Mouse (Mus musculus): ENCODE data around the gene Exoc4. TPM values are rescaled to one million over a fixed set of nuclear protein-coding genes. Genes with fewer than 3 reads are reported as not detected.
A peak's percentile ranks its signal among the peaks of the same experiment; 100 is the strongest.

The Exoc4 gene
- polyA plus RNA-seq, 1 experiment from 2014 or later, result 11.7 TPM

DNA sequence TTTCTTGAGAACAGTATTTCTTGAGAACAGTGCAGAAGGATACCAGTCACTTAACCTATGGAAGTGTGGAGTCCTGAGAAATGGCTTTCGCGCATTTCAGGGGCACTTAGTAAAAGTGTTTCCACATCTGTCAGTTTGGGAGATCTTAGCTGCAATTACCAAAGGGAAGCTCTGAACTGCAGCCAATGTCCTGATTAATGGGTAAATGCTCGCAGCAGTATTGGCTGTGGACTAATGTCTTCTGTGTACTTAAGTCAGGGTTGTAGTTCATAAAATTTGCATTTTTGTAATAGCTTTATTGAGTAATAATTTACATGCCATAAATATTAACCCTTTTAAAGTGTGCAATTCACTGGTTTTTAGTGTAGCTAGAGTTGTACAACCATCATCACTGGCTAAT lies 709.4 kb downstream of the Exoc4 start:
- no peak overlapping the region for H3K27ac ChIP-seq (ENCODE audit: low read length)
- H3K9ac ChIP-seq (replicated peaks; ENCODE audit: low read depth), result no peak overlapping the region
- H3K4me2 ChIP-seq (replicated peaks; ENCODE audit: low read depth, low read length), result no peak overlapping the region
- H3K4me3 ChIP-seq (ENCODE audit: low read depth, low read length), result no peak overlapping the region
- no peaks in the 10 kb centered on the region for H3K4me1 ChIP-seq (ENCODE audit: insufficient read depth, low read depth, low read length)
- no peaks in the 10 kb centered on the region for H3K27me3 ChIP-seq (replicated peaks; ENCODE audit: insufficient read depth, low read length)
- DNase-seq (ENCODE audit: low spot score) (peak; percentile 52), ATAC-seq (peak; percentile 28; the same call in 1 of the 2 replicates)
- H3K36me3 ChIP-seq (ENCODE audit: insufficient read depth, low read length), result no peaks in the 10 kb centered on the region
- no peak for TF ChIP-seq EP300 (IDR thresholded peaks at IDR 0.05)
- TF ChIP-seq CTCF (IDR thresholded peaks at IDR 0.05), result no peak
- no peaks in the 10 kb centered on the region for H3K9me3 ChIP-seq (ENCODE audit: low read length)
- 53% methylated on average over 3 of the region's 3 CpGs for WGBS

DNA sequence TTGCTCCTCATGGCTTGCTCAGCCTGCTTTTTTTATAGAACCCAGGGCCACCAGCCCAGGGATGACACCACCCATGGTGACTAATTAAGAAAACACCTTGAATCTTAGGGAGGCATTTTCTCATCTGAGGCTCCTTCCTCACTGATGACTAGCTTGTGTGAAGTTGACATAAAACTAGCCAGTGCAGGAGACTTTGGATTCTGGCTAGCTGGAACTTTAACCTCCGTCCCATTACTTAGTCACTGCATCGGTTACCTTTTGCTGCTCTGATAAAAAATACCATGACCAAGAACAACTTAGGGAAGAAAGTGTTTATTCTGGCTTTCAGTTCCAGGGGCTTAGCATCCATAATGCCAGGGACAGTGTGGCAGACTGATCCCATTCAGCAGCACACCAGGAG lies 711.9 kb downstream of the Exoc4 start:
- no peaks in the 10 kb centered on the region for H3K9me3 ChIP-seq (ENCODE audit: low read length)
- ATAC-seq (no peak), DNase-seq (ENCODE audit: low spot score) (no peak)
- H3K27me3 ChIP-seq (replicated peaks; ENCODE audit: insufficient read depth, low read length), result no peaks in the 10 kb centered on the region
- 90% methylated on average over 2 of the region's 2 CpGs for WGBS
- H3K27ac ChIP-seq (ENCODE audit: low read length), result no peak overlapping the region
- H3K4me3 ChIP-seq (ENCODE audit: low read depth, low read length), result no peak overlapping the region
- H3K4me2 ChIP-seq (replicated peaks; ENCODE audit: low read depth, low read length), result no peak overlapping the region
- H3K9ac ChIP-seq (replicated peaks; ENCODE audit: low read depth), result no peak overlapping the region
- no peaks in the 10 kb centered on the region for H3K36me3 ChIP-seq (ENCODE audit: insufficient read depth, low read length)
- TF ChIP-seq CTCF (IDR thresholded peaks at IDR 0.05) (no peak), EP300 (IDR thresholded peaks at IDR 0.05) (no peak)
- H3K4me1 ChIP-seq (ENCODE audit: insufficient read depth, low read depth, low read length), result no peaks in the 10 kb centered on the region

DNA sequence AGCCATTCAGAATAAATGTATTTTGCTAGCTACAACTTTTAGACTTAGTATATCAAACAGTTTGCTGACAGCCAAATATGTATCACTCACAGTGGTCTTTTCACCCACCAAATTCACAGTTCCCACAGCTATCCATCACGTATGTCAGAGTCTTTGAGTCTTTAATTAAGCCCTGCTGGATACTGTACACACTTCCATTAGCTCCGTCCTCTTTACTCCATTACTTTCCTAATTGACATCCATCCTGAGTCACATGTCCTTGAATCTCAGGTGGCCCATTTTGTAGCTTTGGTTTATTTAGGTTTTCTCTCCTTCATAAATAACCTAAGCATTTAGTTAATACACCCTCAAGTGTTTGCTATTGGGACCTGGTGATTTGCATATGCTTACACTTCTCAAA lies 714.2 kb downstream of the Exoc4 start:
- no peak for TF ChIP-seq EP300 (IDR thresholded peaks at IDR 0.05)
- TF ChIP-seq CTCF (IDR thresholded peaks at IDR 0.05), result no peak
- Histone ChIP-seq H3K27me3 (replicated peaks; ENCODE audit: insufficient read depth, low read length) (no peaks in the 10 kb centered on the region), H3K4me2 (replicated peaks; ENCODE audit: low read depth, low read length) (no peak overlapping the region), H3K4me3 (ENCODE audit: low read depth, low read length) (no peak overlapping the region), H3K9ac (replicated peaks; ENCODE audit: low read depth) (no peak overlapping the region), H3K9me3 (ENCODE audit: low read length) (no peaks in the 10 kb centered on the region), H3K4me1 (ENCODE audit: insufficient read depth, low read depth, low read length) (no peaks in the 10 kb centered on the region), H3K27ac (ENCODE audit: low read length) (no peak overlapping the region), H3K36me3 (ENCODE audit: insufficient read depth, low read length) (no peaks in the 10 kb centered on the region)
- no peak for ATAC-seq
- 83% methylated on average over 2 of the region's 2 CpGs for WGBS
- DNase-seq (ENCODE audit: low spot score), result no peak

DNA sequence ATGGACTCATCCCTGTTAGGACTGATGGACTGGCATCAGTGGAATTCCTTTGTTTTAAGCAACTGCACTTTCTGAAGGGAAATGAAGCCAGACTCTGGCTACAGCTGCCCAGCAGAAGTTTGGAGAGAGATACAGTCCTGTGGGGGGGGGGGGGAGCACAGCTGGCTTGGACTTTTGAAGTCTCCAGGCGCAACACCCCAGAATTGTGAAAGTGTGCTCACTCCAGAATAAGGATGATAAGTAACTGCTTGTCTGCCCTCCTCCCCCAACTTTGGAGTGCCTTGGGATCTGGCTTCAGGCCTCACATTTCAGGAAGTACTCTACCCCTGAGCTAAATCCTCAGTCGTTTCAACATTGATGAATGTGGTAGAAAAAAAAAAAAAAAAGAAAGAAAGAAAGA lies 716.7 kb downstream of the Exoc4 start:
- no peaks in the 10 kb centered on the region for H3K9me3 ChIP-seq (ENCODE audit: low read length)
- no peak overlapping the region for H3K9ac ChIP-seq (replicated peaks; ENCODE audit: low read depth)
- no peaks in the 10 kb centered on the region for H3K36me3 ChIP-seq (ENCODE audit: insufficient read depth, low read length)
- H3K27ac ChIP-seq (ENCODE audit: low read length), result no peak overlapping the region
- H3K27me3 ChIP-seq (replicated peaks; ENCODE audit: insufficient read depth, low read length), result no peaks in the 10 kb centered on the region
- DNase-seq (ENCODE audit: low spot score) (peak; percentile 38), ATAC-seq (0 out of 2 replicates have a peak, but pooled peaks have one; percentile 16)
- 15% methylated on average over 2 of the region's 2 CpGs for WGBS
- no peak overlapping the region for H3K4me2 ChIP-seq (replicated peaks; ENCODE audit: low read depth, low read length)
- TF ChIP-seq CTCF (IDR thresholded peaks at IDR 0.05), result no peak
- no peak for TF ChIP-seq EP300 (IDR thresholded peaks at IDR 0.05)
- no peaks in the 10 kb centered on the region for H3K4me1 ChIP-seq (ENCODE audit: insufficient read depth, low read depth, low read length)
- H3K4me3 ChIP-seq (ENCODE audit: low read depth, low read length), result no peak overlapping the region

DNA sequence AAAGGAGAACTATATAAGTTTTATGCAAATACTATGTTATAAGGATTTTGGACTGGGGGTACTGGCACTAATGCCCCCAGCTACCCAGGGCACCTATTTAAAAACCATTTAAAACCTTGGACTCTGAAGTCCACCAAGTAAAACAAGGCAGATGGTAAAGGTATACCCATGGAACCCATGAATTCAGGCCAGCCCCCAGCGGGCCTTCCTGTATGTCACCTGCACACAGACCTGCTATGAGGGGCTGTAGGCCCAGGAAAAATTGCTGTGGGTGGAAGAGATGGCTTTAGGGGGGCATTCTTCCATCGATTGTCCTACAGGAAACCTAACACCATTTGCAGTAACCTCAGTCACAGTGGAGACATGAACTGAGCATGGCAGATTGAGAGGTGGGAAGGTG lies 719.9 kb downstream of the Exoc4 start:
- TF ChIP-seq EP300 (IDR thresholded peaks at IDR 0.05), result no peak
- TF ChIP-seq CTCF (IDR thresholded peaks at IDR 0.05), result no peak
- H3K27me3 ChIP-seq (replicated peaks; ENCODE audit: insufficient read depth, low read length), result no peaks in the 10 kb centered on the region
- H3K9ac ChIP-seq (replicated peaks; ENCODE audit: low read depth), result no peak overlapping the region
- no peaks in the 10 kb centered on the region for H3K4me1 ChIP-seq (ENCODE audit: insufficient read depth, low read depth, low read length)
- H3K36me3 ChIP-seq (ENCODE audit: insufficient read depth, low read length), result no peaks in the 10 kb centered on the region
- H3K4me3 ChIP-seq (ENCODE audit: low read depth, low read length), result no peak overlapping the region
- WGBS, result 82% methylated on average over 2 of the region's 2 CpGs
- no peak overlapping the region for H3K4me2 ChIP-seq (replicated peaks; ENCODE audit: low read depth, low read length)
- H3K9me3 ChIP-seq (ENCODE audit: low read length), result no peaks in the 10 kb centered on the region
- no peak overlapping the region for H3K27ac ChIP-seq (ENCODE audit: low read length)
- ATAC-seq (no peak), DNase-seq (ENCODE audit: low spot score) (no peak)

DNA sequence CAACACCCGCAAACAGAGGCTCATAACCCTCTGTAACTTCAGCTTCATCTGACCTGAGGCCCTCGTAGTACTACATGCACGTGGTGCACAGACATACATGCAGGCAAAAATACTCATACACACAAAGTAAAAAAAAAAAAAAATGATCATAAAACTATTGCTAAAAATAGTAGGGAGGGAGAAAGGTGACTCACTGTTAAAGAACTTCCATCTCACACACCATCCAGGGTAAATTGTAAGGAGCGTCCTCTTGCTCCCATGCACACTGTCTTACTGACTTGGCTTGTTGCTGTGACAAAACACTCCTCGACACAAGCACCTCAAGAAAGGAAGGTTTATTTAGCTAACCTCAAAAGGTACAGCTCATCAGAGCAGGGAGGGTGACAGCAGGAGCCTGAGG lies 723.9 kb downstream of the Exoc4 start:
- Histone ChIP-seq H3K4me2 (replicated peaks; ENCODE audit: low read depth, low read length) (no peak overlapping the region), H3K27me3 (replicated peaks; ENCODE audit: insufficient read depth, low read length) (no peaks in the 10 kb centered on the region), H3K4me3 (ENCODE audit: low read depth, low read length) (no peak overlapping the region), H3K4me1 (ENCODE audit: insufficient read depth, low read depth, low read length) (no peaks in the 10 kb centered on the region), H3K9ac (replicated peaks; ENCODE audit: low read depth) (no peak overlapping the region), H3K36me3 (ENCODE audit: insufficient read depth, low read length) (no peaks in the 10 kb centered on the region), H3K27ac (ENCODE audit: low read length) (no peak overlapping the region), H3K9me3 (ENCODE audit: low read length) (no peaks in the 10 kb centered on the region)
- DNase-seq (ENCODE audit: low spot score) (no peak), ATAC-seq (no peak)
- TF ChIP-seq CTCF (IDR thresholded peaks at IDR 0.05) (no peak), EP300 (IDR thresholded peaks at IDR 0.05) (no peak)
- WGBS, result 80% methylated on average over 5 of the region's 5 CpGs

DNA sequence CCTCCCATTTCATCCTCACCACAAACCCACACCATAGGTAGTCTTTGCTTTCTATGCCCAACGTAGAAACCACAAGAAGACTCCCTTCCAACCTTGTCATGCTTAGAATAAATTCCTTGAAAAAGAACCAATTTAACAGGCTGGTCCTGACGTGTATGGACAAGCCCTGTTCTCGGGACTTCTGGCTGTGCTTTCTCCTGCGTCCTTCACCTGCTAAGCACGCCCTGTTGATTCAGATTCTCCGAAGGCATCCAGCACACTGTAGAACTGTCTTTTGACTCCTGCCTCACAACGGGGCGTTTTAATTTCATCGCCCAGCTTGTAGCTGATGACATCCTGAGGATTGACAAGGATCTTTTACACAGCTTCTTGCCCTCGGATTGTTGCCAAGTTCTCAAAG lies 727.7 kb downstream of the Exoc4 start:
- WGBS, result 84% methylated on average over 10 of the region's 10 CpGs
- ATAC-seq, result no peak
- H3K36me3 ChIP-seq (ENCODE audit: insufficient read depth, low read length), result no peaks in the 10 kb centered on the region
- no peaks in the 10 kb centered on the region for H3K4me1 ChIP-seq (ENCODE audit: insufficient read depth, low read depth, low read length)
- H3K4me3 ChIP-seq (ENCODE audit: low read depth, low read length), result no peak overlapping the region
- H3K9ac ChIP-seq (replicated peaks; ENCODE audit: low read depth), result no peak overlapping the region
- no peak overlapping the region for H3K27ac ChIP-seq (ENCODE audit: low read length)
- H3K9me3 ChIP-seq (ENCODE audit: low read length), result no peaks in the 10 kb centered on the region
- no peak overlapping the region for H3K4me2 ChIP-seq (replicated peaks; ENCODE audit: low read depth, low read length)
- no peaks in the 10 kb centered on the region for H3K27me3 ChIP-seq (replicated peaks; ENCODE audit: insufficient read depth, low read length)
- TF ChIP-seq CTCF (IDR thresholded peaks at IDR 0.05) (no peak), EP300 (IDR thresholded peaks at IDR 0.05) (no peak)
- DNase-seq (ENCODE audit: low spot score), result no peak

Data from lung, postnatal 0 days (tissue).